Mouse (Mus musculus): ENCODE measurements around the gene Cst9. TPM values are rescaled to one million over a fixed set of nuclear protein-coding genes. Genes with fewer than 3 reads are reported as not detected.

The Cst9 gene
- total and polyA plus RNA-seq, 2 experiments from 2014 or later: 16.8 TPM; not detected in 1

GRCm38 (mm10) chr2:148857506-148857905 lies 22.6 kb downstream of the Cst9 start:
- 51% methylated on average over 4 of the region's 4 CpGs for WGBS

GRCm38 (mm10) chr2:148860993-148861392 lies 26.0 kb downstream of the Cst9 start:
- no peaks in the 10 kb centered on the region for H3K9me3 ChIP-seq (replicated peaks; ENCODE audit: control insufficient read depth, low read length)
- H3K27ac ChIP-seq (ENCODE audit: low read depth): peak overlapping the region; percentile 48
- DNase-seq (ENCODE audit: low spot score): no peak
- TF ChIP-seq CTCF (IDR thresholded peaks at IDR 0.05; ENCODE audit: low read depth): no peak
- no peak for TF ChIP-seq EP300 (IDR thresholded peaks at IDR 0.05; ENCODE audit: low read depth)
- no peak overlapping the region for H3K4me3 ChIP-seq (ENCODE audit: low read depth, low read length)
- ATAC-seq (ENCODE audit: insufficient read depth, low read depth): no peak
- H3K36me3 ChIP-seq (replicated peaks; ENCODE audit: control insufficient read depth, insufficient read depth, low read length): no peaks in the 10 kb centered on the region
- H3K4me2 ChIP-seq (ENCODE audit: low read depth, low read length): no peak overlapping the region
- H3K27me3 ChIP-seq (ENCODE audit: control insufficient read depth, insufficient read depth, low read length): no peaks in the 10 kb centered on the region
- no peak overlapping the region for H3K9ac ChIP-seq (replicated peaks; ENCODE audit: low read depth, low read length)
- peaks cover 29% of the 10 kb centered on the region for H3K4me1 ChIP-seq (ENCODE audit: control insufficient read depth, insufficient read depth)
- WGBS: 59% methylated on average over 4 of the region's 4 CpGs

More at GRCm38 (mm10) chr2:148857506-148857905, 22.6 kb downstream of the Cst9 start:
- H3K4me1 ChIP-seq (ENCODE audit: control insufficient read depth, insufficient read depth): peaks cover 17% of the 10 kb centered on the region
- H3K9ac ChIP-seq (replicated peaks; ENCODE audit: low read depth, low read length): no peak overlapping the region
- no peaks in the 10 kb centered on the region for H3K36me3 ChIP-seq (replicated peaks; ENCODE audit: control insufficient read depth, insufficient read depth, low read length)
- H3K4me2 ChIP-seq (ENCODE audit: low read depth, low read length): no peak overlapping the region
- H3K27me3 ChIP-seq (ENCODE audit: control insufficient read depth, insufficient read depth, low read length): no peaks in the 10 kb centered on the region
- H3K4me3 ChIP-seq (ENCODE audit: low read depth, low read length): no peak overlapping the region
- no peak for TF ChIP-seq EP300 (IDR thresholded peaks at IDR 0.05; ENCODE audit: low read depth)
- no peak for TF ChIP-seq CTCF (IDR thresholded peaks at IDR 0.05; ENCODE audit: low read depth)
- no peaks in the 10 kb centered on the region for H3K9me3 ChIP-seq (replicated peaks; ENCODE audit: control insufficient read depth, low read length)
- peak; percentile 41; the same call in 1 of the 2 replicates for ATAC-seq (ENCODE audit: insufficient read depth, low read depth)
- H3K27ac ChIP-seq (ENCODE audit: low read depth): peak overlapping the region; percentile 76
- DNase-seq (ENCODE audit: low spot score): peak; percentile 46

DNA sequence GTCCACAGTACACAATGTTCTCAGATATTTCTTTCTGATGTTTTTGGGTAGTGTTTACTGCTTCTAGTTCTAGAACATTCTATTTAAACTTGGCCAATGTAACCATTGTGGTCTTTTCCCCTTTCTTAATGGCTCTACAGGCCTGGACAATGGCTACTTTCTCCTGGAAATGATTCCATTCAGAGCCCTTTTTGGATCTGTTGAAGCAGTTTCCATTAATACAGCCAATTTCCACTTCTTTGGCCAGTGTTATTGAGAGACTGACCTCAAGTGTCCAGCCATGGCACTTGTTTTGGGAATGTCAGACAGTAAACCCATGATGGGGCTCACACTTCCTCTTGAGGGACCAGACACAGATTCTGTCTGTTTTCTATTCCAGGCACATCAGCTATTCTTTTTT lies 26.7 kb downstream of the Cst9 start:
- TF ChIP-seq CTCF (IDR thresholded peaks at IDR 0.05; ENCODE audit: low read depth) (no peak), EP300 (IDR thresholded peaks at IDR 0.05; ENCODE audit: low read depth) (no peak)
- Histone ChIP-seq H3K9ac (replicated peaks; ENCODE audit: low read depth, low read length) (no peak overlapping the region), H3K9me3 (replicated peaks; ENCODE audit: control insufficient read depth, low read length) (no peaks in the 10 kb centered on the region), H3K27ac (ENCODE audit: low read depth) (peak overlapping the region; percentile 48; the same call in 1 of the 2 replicates), H3K4me3 (ENCODE audit: low read depth, low read length) (no peak overlapping the region), H3K4me2 (ENCODE audit: low read depth, low read length) (no peak overlapping the region), H3K27me3 (ENCODE audit: control insufficient read depth, insufficient read depth, low read length) (no peaks in the 10 kb centered on the region), H3K4me1 (ENCODE audit: control insufficient read depth, insufficient read depth) (peaks cover 24% of the 10 kb centered on the region), H3K36me3 (replicated peaks; ENCODE audit: control insufficient read depth, insufficient read depth, low read length) (no peaks in the 10 kb centered on the region)
- ATAC-seq (ENCODE audit: insufficient read depth, low read depth) (no peak), DNase-seq (ENCODE audit: low spot score) (no peak)

DNA sequence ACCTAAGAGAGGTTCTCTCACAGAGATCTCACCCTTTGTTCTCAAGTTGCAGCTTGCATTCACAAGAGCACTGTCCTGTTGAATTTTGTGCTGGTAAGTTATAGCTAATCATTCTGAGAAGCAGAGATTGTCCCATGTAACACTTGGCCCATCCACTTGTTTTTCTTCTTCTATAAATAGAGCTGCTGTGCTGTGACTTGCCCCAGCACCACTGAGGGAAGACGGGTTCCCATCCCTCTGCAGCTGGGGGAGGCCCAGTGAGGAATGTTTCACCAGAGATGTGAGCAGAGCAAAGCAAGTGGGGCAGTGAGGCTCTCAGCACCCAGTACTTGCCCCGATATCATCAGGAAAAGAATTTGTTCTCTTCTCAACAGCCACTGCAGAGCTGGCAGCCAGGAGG lies 30.0 kb downstream of the Cst9 start, which contains the start of gene 9230104L09Rik:
Gene 9230104L09Rik (minus strand): TSS at position 73 of the 400 bp plus-strand sequence.
- Histone ChIP-seq H3K4me3 (ENCODE audit: low read depth, low read length) (no peak within 1 kb of the TSS), H3K27me3 (ENCODE audit: control insufficient read depth, insufficient read depth, low read length) (no peaks in the 10 kb centered on the region), H3K36me3 (replicated peaks; ENCODE audit: control insufficient read depth, insufficient read depth, low read length) (no peaks in the 10 kb centered on the region), H3K9me3 (replicated peaks; ENCODE audit: control insufficient read depth, low read length) (no peaks in the 10 kb centered on the region), H3K4me2 (ENCODE audit: low read depth, low read length) (0 out of 2 replicates have a peak within 1 kb of the TSS, but pooled peaks have one; percentile 21), H3K27ac (ENCODE audit: low read depth) (peak within 1 kb of the TSS; percentile 76), H3K9ac (replicated peaks; ENCODE audit: low read depth, low read length) (no peak within 1 kb of the TSS), H3K4me1 (ENCODE audit: control insufficient read depth, insufficient read depth) (peaks cover 12% of the 10 kb centered on the region; the same call in 1 of the 2 replicates)
- WGBS: 4% methylated on average over 2 of the region's 2 CpGs
- DNase-seq (ENCODE audit: low spot score) (peak; percentile 65), ATAC-seq (ENCODE audit: insufficient read depth, low read depth) (peak; percentile 89)
- TF ChIP-seq CTCF (IDR thresholded peaks at IDR 0.05; ENCODE audit: low read depth): no peak
- no peak for TF ChIP-seq EP300 (IDR thresholded peaks at IDR 0.05; ENCODE audit: low read depth)

- TF ChIP-seq CTCF (IDR thresholded peaks at IDR 0.05; ENCODE audit: low read depth): no peak
- no peak for TF ChIP-seq EP300 (IDR thresholded peaks at IDR 0.05; ENCODE audit: low read depth)
- 50% methylated on average over 1 of the region's 1 CpGs for WGBS
- H3K27ac ChIP-seq (ENCODE audit: low read depth): no peak overlapping the region
- no peak for DNase-seq (ENCODE audit: low spot score)
- no peak overlapping the region for H3K4me2 ChIP-seq (ENCODE audit: low read depth, low read length)
- no peak for ATAC-seq (ENCODE audit: insufficient read depth, low read depth)
- H3K4me1 ChIP-seq (ENCODE audit: control insufficient read depth, insufficient read depth): peaks cover 33% of the 10 kb centered on the region
- H3K9ac ChIP-seq (replicated peaks; ENCODE audit: low read depth, low read length): no peak overlapping the region
- no peak overlapping the region for H3K4me3 ChIP-seq (ENCODE audit: low read depth, low read length)
- H3K27me3 ChIP-seq (ENCODE audit: control insufficient read depth, insufficient read depth, low read length): no peaks in the 10 kb centered on the region
- no peaks in the 10 kb centered on the region for H3K9me3 ChIP-seq (replicated peaks; ENCODE audit: control insufficient read depth, low read length)
- peaks cover 22% of the 10 kb centered on the region for H3K36me3 ChIP-seq (replicated peaks; ENCODE audit: control insufficient read depth, insufficient read depth, low read length)
Measured at GRCm38 (mm10) chr2:148868959-148869358, 34.0 kb downstream of the Cst9 start.

GRCm38 (mm10) chr2:148870526-148870925 lies 35.6 kb downstream of the Cst9 start:
- Histone ChIP-seq H3K36me3 (replicated peaks; ENCODE audit: control insufficient read depth, insufficient read depth, low read length) (peaks cover 22% of the 10 kb centered on the region), H3K9me3 (replicated peaks; ENCODE audit: control insufficient read depth, low read length) (no peaks in the 10 kb centered on the region), H3K4me1 (ENCODE audit: control insufficient read depth, insufficient read depth) (peaks cover 28% of the 10 kb centered on the region), H3K4me2 (ENCODE audit: low read depth, low read length) (no peak overlapping the region), H3K27ac (ENCODE audit: low read depth) (no peak overlapping the region), H3K9ac (replicated peaks; ENCODE audit: low read depth, low read length) (no peak overlapping the region), H3K4me3 (ENCODE audit: low read depth, low read length) (no peak overlapping the region), H3K27me3 (ENCODE audit: control insufficient read depth, insufficient read depth, low read length) (no peaks in the 10 kb centered on the region)
- no peak for TF ChIP-seq CTCF (IDR thresholded peaks at IDR 0.05; ENCODE audit: low read depth)
- TF ChIP-seq EP300 (IDR thresholded peaks at IDR 0.05; ENCODE audit: low read depth): no peak
- DNase-seq (ENCODE audit: low spot score) (no peak), ATAC-seq (ENCODE audit: insufficient read depth, low read depth) (no peak)
- WGBS: 74% methylated on average over 3 of the region's 3 CpGs

Measured in heart, postnatal 0 days (tissue).